Mouse (Mus musculus) mature B cell (primary cell): ENCODE results near the gene Olfr1418.
"Not testable (repeated sequence)": the region's sequence is repeated elsewhere in the genome, so short reads cannot be mapped to it uniquely, and the experiment has no call there.

Experiments
- in situ Hi-C: fragments of 300-500 bp; cut with MboI; formaldehyde crosslinking; loops from 2 replicates; pipeline ENCODE4 v1.14.3; 2019

The Olfr1418 gene

DNA sequence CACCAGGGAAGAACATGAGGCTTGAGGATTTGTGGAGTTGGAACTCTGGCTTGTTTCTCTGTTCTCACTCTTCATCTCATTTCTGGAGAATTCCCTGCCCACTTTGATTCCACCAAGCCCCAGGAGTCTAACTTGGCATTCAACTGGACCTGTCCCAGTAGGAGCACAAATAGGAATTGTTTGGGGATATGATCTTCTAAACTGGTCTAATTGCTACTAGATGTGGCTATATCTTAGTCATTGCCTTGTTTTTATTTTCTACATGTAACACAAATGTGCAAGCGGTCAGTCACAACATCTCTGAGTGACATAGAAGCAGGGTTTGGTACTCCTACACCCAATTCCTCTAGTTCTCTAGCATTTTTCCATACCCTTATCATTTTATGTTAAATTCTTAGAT is at the start of gene Olfr1418:
Olfr1418 (minus strand) TSS at position 101 of the 400 bp plus-strand sequence.
- in situ Hi-C loops = no loop called here

DNA sequence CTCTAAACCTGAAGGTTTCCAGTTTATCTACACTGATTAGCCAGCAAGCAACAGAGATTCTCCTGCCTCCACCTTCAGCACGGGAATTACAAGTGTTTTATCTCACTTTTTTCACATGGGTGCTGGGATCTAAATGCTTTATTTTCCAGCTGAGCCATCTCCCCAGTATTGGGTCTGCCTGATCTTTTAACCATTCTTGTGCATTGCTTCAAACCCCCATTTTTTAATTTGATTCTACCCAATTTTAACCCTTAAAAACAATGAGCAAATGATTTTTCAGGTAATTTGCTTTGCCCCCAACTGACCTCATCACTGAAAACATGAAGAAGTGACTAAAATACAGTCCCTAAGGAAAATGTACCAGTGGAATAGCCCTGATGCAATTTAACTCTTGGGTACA is 25.4 kb upstream of the Olfr1418 start, which contains the start of gene Olfr1420:
Olfr1420 (plus strand) TSS at position 301 of the 400 bp plus-strand sequence.
- in situ Hi-C loops = no loop called here

DNA sequence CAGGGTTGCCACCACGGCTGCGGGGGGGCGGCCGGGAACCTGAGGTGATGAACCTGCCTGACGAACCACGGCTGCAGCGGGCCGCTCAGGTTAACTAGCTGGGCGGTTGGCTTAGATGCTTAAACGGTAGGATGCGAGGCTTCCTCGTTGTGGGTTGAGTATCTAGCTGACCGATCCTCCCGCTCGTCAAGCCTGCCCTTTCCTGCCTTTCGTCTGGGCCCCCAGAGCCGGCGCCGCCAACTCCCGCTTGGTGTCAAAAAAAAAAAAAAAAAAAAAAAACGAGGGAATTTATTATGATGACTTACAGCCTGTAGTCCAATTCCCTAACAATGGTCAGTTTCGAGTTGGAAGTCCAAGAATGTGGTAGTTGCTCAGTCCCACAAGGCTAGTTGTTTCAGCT is 17.5 kb upstream of the Olfr1418 start:
- in situ Hi-C loops = not testable (repeated sequence)

DNA sequence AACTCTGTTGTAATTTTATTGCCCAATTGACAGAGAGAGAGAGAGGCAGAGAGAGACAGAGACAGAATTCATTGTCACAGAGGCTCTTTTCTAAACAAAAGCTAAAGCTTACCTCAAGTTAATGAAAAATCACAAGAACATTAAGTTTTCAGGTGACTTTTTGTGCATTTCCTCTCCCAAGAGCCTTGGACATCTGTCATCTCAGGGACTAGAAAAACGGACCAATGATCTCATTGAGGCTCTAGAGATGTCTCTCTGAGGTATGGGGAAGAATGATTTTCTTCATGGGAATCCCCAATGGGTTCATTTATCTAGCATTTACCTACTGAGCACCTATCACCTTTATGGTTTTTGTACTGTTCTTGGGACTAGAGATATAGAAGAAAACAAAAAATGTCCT is 14.1 kb upstream of the Olfr1418 start, which contains the start of gene Olfr1419:
Olfr1419 (minus strand) TSS at position 101 of the 400 bp plus-strand sequence.
- in situ Hi-C loops = no loop called here

DNA sequence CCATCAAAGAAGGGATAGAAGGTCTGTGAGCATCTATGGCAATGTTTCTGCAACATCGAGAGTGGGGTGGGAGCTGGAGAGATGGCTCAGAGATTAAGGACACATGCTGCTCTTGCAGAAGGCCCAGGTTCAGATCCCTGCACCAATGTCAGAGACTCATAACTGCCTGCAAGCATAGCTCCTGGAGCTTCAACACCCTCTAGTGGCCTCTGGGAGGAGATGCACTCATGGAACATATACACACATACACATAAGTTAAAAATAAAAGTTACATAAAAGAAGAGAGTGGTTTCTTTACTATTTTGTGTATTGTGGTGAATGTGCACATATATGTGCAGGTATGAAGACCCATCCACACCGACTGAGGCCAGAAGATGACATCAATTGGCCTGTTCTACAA is 7.0 kb upstream of the Olfr1418 start:
- in situ Hi-C loops = no loop called here

DNA sequence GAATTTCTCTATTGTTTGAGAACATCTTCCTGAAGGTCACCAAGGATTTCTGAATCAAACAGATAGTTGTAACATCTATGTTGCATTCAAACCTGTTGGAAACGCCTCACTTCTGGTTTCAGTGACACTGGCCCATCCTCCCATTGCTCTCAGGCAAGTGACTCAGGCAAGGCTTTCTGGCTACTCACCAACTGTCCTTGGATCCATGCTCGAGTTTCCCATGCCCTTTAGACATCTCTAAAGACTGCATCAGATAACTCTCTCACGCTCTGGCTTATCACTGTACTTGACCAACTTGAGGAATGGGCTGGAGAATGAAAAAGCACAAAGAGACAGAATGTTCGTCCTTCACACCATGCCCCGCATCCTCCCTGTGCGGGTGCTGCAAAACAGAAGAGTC is 4.4 kb downstream of the Olfr1418 start:
- in situ Hi-C loops = no loop called here

DNA sequence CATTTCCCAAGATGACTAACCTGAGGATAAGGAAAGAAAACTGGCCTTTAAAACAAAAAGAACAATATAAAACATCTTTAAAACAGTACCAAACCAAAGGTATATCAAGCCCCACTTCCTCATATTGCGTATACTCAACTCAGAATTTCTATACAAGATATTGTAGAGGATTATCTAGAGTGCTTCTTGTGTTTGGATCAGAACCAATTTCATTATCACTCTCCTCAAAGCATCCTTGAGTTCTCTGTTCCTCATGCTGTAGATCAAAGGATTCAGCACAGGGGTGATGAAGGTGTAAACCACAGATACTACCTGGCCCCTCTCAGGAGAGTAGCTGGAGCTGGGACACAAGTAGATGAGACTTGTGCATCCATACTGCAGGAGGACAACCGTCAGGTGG is 6.0 kb downstream of the Olfr1418 start:
- in situ Hi-C loops = no loop called here

DNA sequence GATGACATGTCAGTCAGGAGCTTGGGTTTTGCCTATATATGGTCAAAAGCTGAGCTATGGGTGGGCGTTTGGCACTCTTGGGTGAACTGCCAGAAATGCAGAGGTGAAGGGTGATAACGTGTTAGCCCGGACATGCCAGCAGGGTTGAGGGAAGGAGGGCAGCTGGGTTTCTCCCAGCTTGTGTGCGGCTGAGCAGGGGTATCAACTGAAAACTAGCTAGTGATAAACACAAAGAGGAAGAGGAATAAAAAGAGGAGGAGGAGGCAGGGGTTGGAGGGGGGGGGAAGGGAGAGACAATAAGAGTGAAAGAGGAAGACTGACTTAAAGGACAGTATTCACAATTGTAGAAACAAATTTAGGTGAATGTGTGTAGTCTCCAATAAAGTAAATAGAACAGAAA is 8.2 kb downstream of the Olfr1418 start:
- in situ Hi-C loops = no loop called here

DNA sequence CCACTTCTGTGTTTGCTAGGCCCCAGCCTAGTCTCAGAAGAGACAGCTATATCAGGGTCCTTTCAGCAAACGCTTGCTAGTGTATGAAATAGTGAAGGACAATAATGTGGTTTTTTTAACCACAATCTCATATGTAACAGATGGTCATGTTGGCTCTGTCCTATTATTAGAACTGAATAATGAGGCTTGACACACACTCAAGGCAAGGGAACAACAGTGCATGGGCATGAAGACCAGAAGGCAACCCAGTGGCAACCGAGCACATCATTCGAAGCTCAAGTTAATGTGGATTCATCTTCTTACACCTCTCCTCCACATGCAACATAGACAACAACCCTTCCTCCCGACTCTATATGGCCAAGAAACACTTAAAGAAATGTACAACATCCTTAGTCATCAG is 14.5 kb downstream of the Olfr1418 start:
- in situ Hi-C loops = no loop called here

DNA sequence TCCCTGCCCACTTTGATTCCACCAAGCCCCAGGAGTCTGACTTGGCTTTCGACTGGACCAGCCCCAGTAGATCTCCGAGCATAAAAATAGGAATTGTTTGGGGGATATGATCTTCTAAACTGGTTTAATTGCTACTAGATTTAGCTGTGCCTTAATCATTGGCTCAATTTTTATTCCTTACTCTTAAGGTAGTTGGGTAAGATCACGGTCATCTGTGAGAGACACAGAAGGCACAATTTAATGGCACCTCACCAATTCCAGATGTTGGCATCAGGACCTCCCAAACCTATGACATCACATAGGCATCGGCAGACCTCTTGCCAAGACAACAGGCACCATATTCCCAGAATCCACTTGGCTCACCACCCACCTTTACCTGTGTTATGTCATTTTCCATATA is 21.7 kb downstream of the Olfr1418 start, which contains the start of gene Olfr1417:
Olfr1417 (minus strand) TSS at position 101 of the 400 bp plus-strand sequence.
- in situ Hi-C loops = no loop called here

DNA sequence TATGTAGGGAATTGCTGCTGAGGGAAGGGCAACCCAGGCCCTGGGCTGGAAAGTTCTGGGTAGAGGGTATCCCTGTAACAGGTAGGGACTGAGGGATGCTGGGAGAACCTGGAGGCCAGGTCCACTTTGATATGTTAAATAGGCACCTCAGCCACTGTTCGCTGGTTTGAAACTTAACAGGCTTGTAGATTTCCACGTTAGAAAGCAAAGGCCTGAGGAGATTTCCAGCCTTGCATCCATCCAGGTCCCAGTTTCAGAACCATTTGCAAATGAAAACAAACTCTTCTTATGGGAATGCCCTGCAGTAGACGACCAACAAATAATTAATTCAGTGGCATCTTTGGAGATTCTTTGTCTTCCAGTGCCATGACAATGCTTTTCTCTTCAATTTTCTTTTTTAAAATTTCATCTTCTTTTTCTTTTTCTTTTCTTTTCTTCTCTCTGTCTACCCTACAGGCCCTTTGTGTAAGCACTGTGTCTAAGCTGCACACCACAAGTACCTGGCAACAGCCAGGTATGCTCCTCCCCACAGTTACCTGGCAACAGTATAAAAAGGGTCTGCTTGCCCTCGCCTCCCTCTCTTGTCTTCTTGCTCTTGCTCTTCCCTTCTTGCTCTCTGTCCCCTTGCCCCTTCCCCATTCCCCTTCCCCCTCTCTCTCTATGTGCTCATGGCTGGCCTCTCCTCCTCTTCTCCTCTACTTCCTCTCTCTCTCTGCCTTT is 37.4 kb downstream of the Olfr1418 start:
- in situ Hi-C loops = no loop called here

DNA sequence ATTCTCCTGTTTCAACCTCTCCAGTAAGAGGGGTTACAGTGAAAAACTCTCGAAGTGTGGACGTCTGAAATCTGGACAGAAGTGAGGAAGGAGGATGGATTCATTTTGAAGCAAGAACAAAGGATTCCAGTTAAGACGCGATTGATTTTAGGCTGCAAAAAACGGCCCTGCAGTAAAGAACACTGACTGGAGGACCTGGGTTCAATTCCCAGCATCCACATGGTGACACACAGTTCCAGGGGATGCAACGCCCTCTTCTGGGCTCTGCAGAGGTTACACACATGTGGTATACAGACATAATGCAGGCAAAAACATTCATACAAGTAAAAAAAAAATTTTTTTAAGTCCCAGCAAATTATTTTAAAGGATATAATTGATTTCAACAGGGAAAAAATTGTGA is 40.7 kb downstream of the Olfr1418 start:
- in situ Hi-C loops = no loop called here

DNA sequence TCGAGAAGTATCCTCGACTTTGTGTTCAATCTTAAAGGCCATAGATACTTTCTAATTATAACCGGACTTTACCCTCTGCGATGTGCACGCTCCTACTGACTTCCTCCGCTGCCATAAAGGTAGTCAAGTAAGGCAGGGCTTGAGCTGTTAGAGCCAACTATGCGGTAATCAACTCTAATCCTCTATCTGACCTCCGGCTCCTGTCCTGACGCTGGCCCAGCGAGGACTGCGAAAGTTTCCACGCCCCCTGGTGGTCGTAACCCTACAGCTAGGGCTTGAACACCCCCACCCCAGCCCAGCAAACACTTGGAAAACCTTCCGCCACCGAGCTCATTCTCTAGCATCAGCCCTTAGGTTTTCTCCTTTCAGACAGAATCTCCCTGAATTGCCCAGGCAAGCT is 41.1 kb downstream of the Olfr1418 start:
- in situ Hi-C loops = no loop called here

DNA sequence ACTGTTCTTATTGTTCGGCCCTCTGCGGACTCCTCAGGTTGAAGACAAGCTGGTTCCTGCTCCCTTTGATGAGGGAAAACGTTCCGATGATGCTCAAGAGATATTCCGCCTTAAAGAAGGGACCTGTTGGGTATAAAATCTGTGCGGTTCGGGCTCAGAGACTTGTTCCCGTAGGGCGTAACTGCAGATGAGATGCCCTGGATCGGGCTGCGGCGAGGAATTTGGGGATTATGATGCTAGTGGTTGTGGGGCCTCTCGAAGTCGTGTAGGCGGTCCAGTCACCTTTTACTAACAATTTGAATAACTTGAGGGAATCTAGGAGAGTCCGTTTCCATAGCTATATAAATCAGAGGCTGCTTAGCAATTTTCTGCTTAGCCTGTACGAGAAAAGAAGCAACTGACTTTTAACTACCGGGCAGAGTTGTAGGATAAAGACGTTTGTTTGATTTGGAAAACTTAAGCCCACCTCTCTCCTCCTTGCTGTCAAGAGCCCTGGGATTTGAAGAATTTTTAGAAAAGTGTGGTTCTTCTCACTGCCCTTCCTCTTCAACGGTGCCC is 41.6 kb downstream of the Olfr1418 start, which contains the start of gene Stx3:
Stx3 (minus strand) TSS at position 261 of the 558 bp plus-strand sequence.
- in situ Hi-C loops = no loop called here

DNA sequence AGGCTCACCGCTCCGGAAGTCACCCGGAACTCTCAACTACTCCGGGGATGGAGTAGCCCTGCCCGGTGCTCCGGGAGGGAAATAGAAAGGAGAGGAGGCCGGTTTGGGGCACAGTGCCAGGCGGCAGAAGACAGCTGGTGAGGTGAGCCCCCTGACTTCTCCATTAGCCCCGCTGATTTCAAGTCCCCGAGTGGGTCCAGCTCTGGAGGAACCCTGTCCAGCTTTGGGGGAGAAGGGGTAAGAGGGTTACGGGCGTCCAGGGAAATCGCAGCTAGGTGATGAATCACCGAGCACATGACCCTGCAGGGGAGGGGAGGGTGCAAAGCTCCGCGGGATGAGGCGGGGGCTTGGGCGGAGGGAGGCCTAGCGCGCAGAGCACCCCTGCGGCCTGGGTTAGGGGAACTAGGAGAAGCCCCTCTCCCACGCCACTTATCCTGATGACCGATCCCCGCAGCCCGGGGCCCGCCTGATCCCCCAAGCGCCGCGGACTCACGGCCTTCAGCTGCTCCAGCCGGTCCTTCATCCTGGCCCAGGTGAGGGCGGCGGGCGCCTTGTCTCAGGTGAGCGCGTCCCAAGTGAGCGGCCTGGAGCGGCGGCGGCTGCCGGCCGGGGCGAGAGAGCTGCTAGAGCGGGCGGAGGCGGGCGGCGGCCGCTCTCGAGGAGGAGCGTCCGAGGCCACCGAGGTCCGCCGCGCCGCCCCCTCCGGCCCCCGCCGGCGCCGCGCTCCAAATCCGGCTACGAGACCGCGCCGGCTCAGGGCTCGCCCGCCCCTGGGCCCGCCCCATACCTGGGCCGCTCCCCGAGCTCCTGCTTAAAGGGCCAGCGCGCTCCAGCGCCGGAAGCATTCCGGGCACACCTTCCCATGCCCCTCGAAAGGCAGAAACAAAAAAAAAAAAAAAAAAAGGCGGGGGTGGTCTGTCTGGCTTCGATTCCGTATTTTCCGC is 42.4 kb downstream of the Olfr1418 start:
- in situ Hi-C loops = no loop called here

DNA sequence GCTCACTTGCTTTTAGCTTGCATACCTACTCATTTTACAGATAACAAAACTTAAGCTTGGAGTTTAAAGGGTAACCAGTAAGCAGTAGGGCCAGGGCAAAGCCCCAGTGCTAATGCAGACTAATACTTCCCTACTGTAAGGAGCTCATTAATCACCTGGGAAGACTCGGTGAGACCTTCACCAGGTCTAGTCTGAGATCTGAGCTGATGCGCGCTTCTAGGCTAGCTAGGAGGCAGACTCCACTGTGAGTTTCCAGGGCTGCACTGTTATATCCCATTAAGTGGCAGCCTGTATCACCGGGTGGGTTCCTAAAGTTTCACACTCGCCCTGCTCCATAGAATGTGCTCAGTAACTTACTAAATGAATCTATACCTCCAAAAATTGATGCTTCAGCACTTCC is 43.3 kb downstream of the Olfr1418 start:
- in situ Hi-C loops = no loop called here

DNA sequence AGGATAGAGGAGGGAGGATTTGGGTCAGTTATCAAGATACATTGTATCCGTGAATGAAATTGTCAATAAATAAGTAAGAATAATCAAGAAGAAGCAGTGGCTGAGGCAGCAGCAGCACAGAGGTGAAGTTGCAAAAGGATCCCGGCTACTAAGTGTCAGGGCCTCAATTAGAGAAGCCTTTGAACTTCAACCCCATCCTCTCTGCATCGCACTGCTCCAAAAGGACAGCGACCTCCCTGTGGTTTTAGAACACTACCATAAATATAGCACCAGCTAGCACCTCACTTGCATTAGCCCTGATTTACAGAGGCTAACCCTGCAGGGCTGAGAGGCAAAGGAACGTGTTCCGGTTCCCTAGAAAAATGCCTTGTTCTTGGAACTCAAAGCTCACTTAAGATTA is 44.2 kb downstream of the Olfr1418 start:
- in situ Hi-C loops = no loop called here

DNA sequence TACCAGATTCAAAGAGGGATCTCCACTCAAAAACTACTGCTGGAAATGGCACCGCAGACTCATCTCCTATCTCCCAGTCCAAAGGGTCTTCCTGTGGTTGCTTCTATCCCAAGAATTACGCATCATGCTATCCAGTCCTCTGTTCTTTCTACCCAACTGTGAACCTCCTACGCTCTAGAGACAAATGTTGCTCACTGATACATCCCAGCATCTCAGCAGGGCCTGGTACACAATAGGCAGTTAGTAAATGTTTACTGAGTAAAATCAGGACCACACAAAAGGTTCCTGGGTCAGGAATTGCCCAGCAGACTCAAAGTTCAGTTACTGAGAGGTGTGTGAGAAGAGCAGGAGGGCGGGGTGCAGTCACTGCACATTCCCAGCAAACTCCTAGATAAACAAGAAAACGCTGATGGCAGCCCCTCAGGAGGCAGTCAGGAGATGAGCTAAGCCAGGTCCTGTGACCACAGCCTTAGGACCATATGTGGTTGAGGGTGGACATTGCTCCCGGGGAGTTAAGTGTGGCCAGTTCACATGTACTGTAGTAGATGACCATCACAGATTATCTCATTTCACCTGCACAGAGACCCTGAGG is 46.0 kb downstream of the Olfr1418 start:
- in situ Hi-C loops = no loop called here

DNA sequence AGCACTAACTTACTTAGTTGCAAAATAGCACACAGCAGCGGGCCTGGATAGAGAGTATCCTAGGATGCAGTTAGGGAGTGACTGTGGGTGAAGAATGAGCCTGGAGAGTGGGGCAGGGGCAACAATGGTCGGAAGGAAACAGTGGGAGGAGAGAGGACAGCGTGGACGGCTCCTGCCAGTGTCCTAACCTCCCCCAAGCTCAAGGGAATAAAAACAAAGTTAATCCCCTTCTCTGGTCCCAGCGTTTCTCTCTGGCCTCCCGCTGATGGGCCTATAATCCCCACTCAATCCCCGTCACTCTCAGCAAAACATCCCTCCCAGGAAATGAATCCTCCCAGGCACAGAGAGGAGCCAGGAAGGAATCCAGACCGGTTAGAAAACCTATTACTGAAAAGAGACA is 47.2 kb downstream of the Olfr1418 start:
- in situ Hi-C loops = no loop called here

DNA sequence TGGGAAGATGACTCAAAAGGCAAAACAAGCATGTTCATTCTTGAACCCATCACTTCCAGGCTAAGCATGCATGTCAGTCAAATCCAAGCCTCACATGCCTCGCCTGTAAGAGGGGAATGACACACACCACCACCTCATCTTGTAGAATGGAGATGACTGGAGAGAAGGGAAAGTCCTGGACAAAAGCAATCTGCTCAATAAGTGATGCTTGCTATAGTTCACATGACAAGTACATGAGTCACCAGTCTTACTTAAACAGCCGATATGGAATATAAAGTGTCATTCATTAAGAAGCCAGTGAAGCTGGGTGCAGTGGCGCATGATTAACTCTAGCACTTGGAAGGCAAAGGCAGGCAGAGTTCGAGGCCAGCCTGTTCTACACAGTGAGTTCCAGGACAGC is 47.7 kb downstream of the Olfr1418 start:
- in situ Hi-C loops = no loop called here

DNA sequence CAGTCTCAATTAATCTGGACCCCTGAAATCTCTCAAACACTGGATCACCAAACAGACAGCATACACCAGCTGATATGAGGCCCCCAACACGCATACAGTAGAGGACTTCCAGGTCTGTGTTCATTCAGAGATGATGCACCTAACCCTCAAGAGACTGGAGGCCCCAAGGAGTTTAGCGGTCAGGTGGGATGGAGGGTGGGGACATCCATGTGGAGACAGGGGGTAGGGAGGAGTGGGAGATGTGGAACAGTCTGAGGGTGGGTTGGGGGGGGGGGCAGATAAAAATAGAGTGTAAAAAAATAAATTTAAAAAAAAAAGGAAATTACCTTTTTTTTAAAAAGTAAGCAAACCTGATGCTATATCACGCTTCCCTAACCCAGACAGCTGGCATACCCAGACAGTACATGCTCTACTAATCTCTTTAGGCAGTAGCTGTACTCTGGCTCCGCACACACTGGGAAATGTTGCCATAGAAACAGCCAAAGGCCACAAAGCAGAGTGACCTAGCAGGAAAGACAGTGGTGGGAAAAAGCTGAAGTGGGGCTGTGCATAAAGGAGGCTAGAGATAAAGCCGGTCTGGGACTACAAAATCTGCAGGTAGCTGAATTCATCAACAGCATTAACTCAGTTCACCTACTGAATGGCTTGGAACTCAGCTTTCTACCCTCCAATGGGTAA is 49.0 kb downstream of the Olfr1418 start:
- in situ Hi-C loops = no loop called here
